Mouse (Mus musculus): Measurements from ENCODE around the gene Frmd8. TPM values are rescaled to one million over a fixed set of nuclear protein-coding genes. Genes with fewer than 3 reads are reported as not detected.

The Frmd8 gene
- 13.1 and 16.0 TPM in 2 replicates for polyA plus RNA-seq (2014; fragmentation: Nextera tagmentation; extraction: Ambion mirVana)

DNA sequence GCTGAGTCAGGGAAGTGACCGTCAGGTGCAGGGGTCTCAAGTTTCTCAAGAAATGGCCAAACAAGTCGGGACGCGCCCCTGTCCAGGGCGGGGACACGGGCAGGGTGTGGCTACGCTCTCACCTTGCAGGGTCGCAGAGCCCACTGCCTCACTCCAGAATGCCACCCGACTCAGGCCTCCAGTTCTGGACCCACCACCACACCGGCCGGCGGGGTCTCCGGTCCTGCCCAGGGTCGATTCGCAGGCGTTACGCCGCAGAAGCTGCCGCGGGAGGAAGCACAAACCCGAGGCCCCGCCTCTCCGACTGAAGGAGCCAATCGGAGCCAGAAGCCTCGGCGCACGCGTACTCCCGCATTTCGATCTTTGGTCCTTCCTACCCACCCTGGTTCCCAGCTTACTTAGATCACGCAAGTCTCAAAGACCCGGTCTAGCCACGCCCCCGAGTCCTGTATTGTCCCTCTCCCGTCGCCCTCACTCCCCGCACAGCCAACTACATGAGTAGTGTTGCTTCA lies at the start of gene Frmd8:
Gene Frmd8, minus strand, starts transcription at position 306 of the 512 bp plus-strand sequence.
- peak within 1 kb of the TSS; percentile 82 for H3K9ac ChIP-seq (ENCODE audit: low read length)
- peaks cover 13% of the 10 kb centered on the region; the same call in 1 of the 2 replicates for H3K4me1 ChIP-seq (ENCODE audit: control insufficient read depth, insufficient read depth, low read length)
- H3K27me3 ChIP-seq (replicated peaks; ENCODE audit: control insufficient read depth, insufficient read depth, low read length) = no peaks in the 10 kb centered on the region
- H3K36me3 ChIP-seq (ENCODE audit: control insufficient read depth, insufficient read depth, low read length) = 0 out of 2 replicates have a peak, but pooled peaks cover 4% of the 10 kb centered on the region
- ATAC-seq (peak; percentile 95), DNase-seq (ENCODE audit: low spot score) (peak; percentile 98)
- under 1% methylated on average over 37 of the region's 37 CpGs for WGBS
- no peaks in the 10 kb centered on the region for H3K9me3 ChIP-seq (replicated peaks; ENCODE audit: control insufficient read depth, low read length)
- peak within 1 kb of the TSS; percentile 49; the same call in 1 of the 2 replicates for H3K27ac ChIP-seq (ENCODE audit: low read depth, low read length)
- peak within 1 kb of the TSS; percentile 75 for H3K4me3 ChIP-seq (ENCODE audit: low read depth, low read length)
- H3K4me2 ChIP-seq (ENCODE audit: low read length) = peak within 1 kb of the TSS; percentile 90

DNA sequence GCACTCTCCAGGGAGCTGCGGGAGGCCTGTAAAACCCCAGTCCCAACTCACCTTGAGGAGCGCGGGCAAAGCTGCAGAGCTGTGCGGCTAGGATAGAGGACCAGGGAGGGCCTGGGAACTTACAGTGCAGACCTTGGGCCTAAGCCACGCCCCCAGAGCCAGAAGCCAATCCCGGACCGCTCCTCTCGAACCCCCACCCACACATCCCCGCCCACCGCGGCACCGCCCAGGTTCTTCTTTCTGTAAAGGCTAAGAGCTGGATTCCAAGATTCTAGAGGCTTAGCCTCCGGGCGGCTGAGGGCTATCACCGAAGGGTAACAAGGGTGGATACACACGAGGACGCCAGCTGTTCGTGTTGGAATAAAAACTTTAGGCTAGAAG lies 49.6 kb upstream of the Frmd8 start, which contains the start of gene Cdc42ep2:
Gene Cdc42ep2, minus strand, starts transcription at position 104 of the 381 bp plus-strand sequence.
- no peaks in the 10 kb centered on the region for H3K36me3 ChIP-seq (ENCODE audit: control insufficient read depth, insufficient read depth, low read length)
- peak within 1 kb of the TSS; percentile 54 for H3K4me3 ChIP-seq (ENCODE audit: low read depth, low read length)
- no peaks in the 10 kb centered on the region for H3K9me3 ChIP-seq (replicated peaks; ENCODE audit: control insufficient read depth, low read length)
- WGBS = 1% methylated on average over 18 of the region's 18 CpGs
- H3K9ac ChIP-seq (ENCODE audit: low read length) = peak within 1 kb of the TSS; percentile 64
- 0 out of 2 replicates have a peak, but pooled peaks cover 2% of the 10 kb centered on the region for H3K27me3 ChIP-seq (replicated peaks; ENCODE audit: control insufficient read depth, insufficient read depth, low read length)
- H3K4me1 ChIP-seq (ENCODE audit: control insufficient read depth, insufficient read depth, low read length) = peaks cover 10% of the 10 kb centered on the region; the same call in 1 of the 2 replicates
- DNase-seq (ENCODE audit: low spot score) (peak; percentile 96), ATAC-seq (peak; percentile 97)
- peak within 1 kb of the TSS; percentile 99 for H3K4me2 ChIP-seq (ENCODE audit: low read length)
- peak within 1 kb of the TSS; percentile 58; the same call in 1 of the 2 replicates for H3K27ac ChIP-seq (ENCODE audit: low read depth, low read length)

DNA sequence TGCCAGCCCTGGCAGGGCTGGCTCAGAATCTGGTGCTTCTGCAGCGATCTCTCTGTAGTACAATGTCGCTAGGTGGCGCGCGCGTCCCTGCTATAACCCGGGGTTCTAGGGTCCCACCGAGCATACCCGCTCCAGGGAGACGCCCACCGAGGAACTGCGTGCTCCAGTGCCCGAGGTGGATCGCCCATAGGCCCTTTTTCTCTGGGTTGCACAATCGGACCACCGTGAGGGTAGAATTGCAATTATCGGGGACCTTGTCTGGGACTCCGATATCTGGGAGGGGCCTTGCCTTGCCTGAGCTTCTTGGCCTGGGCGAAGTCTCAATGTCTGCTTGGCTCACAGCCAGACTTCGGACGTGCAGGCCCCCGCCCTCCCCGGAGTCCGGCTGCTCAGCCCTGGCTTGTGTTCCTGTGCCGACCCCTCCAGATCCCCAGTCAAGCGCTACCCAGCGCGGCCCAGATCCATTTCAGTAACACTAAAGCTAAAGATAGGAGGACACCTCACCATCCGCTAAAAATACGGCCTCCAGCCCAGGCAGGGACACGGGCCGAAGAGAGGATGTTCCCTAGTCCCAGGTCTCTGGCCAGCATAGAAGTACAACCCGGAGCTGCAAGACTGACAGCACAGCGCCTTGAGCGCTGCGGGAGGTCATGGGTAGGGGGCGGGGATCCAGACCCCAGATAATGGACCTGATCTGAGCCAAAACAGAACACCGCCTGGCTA lies 49.1 kb upstream of the Frmd8 start:
- ATAC-seq (peak; percentile 88), DNase-seq (ENCODE audit: low spot score) (peak; percentile 97)
- 0% methylated on average over 38 of the region's 38 CpGs for whole genome bisulfite sequencing
- no peaks in the 10 kb centered on the region for H3K36me3 ChIP-seq (ENCODE audit: control insufficient read depth, insufficient read depth, low read length)
- H3K9ac ChIP-seq (ENCODE audit: low read length) = peak overlapping the region; percentile 64
- no peaks in the 10 kb centered on the region for H3K9me3 ChIP-seq (replicated peaks; ENCODE audit: control insufficient read depth, low read length)
- 0 out of 2 replicates have a peak, but pooled peaks cover 2% of the 10 kb centered on the region for H3K27me3 ChIP-seq (replicated peaks; ENCODE audit: control insufficient read depth, insufficient read depth, low read length)
- H3K4me3 ChIP-seq (ENCODE audit: low read depth, low read length) = peak overlapping the region; percentile 54
- peak overlapping the region; percentile 58; the same call in 1 of the 2 replicates for H3K27ac ChIP-seq (ENCODE audit: low read depth, low read length)
- H3K4me2 ChIP-seq (ENCODE audit: low read length) = peak overlapping the region; percentile 99
- H3K4me1 ChIP-seq (ENCODE audit: control insufficient read depth, insufficient read depth, low read length) = peaks cover 10% of the 10 kb centered on the region; the same call in 1 of the 2 replicates

DNA sequence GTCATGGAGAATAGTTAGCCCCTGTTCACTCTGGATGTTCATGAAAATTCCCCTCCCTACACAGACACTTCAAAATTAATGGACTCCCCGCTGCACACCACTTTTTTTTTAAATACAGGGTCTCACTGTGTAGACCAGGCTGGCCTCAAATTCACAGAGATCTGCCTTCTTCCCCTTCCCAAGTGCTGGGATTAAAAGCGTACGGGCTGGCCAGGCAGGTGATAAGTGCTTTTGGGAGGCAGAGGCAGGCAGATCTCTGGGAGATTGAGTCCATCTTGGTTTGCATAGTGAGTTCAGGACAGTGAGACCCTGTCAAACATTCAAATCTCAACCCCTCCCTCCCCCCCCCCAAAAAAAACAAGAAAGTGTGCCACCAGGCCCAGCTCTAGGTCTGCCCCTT lies 47.9 kb upstream of the Frmd8 start:
- 0 out of 2 replicates have a peak, but pooled peaks cover 2% of the 10 kb centered on the region for H3K36me3 ChIP-seq (ENCODE audit: control insufficient read depth, insufficient read depth, low read length)
- ATAC-seq = no peak
- H3K4me2 ChIP-seq (ENCODE audit: low read length) = no peak overlapping the region
- H3K9me3 ChIP-seq (replicated peaks; ENCODE audit: control insufficient read depth, low read length) = no peaks in the 10 kb centered on the region
- no peak overlapping the region for H3K9ac ChIP-seq (ENCODE audit: low read length)
- no peak overlapping the region for H3K27ac ChIP-seq (ENCODE audit: low read depth, low read length)
- H3K27me3 ChIP-seq (replicated peaks; ENCODE audit: control insufficient read depth, insufficient read depth, low read length) = 0 out of 2 replicates have a peak, but pooled peaks cover 2% of the 10 kb centered on the region
- H3K4me1 ChIP-seq (ENCODE audit: control insufficient read depth, insufficient read depth, low read length) = peaks cover 10% of the 10 kb centered on the region; the same call in 1 of the 2 replicates
- no peak overlapping the region for H3K4me3 ChIP-seq (ENCODE audit: low read depth, low read length)
- DNase-seq (ENCODE audit: low spot score) = no peak
- WGBS = 99% methylated on average over 3 of the region's 3 CpGs

DNA sequence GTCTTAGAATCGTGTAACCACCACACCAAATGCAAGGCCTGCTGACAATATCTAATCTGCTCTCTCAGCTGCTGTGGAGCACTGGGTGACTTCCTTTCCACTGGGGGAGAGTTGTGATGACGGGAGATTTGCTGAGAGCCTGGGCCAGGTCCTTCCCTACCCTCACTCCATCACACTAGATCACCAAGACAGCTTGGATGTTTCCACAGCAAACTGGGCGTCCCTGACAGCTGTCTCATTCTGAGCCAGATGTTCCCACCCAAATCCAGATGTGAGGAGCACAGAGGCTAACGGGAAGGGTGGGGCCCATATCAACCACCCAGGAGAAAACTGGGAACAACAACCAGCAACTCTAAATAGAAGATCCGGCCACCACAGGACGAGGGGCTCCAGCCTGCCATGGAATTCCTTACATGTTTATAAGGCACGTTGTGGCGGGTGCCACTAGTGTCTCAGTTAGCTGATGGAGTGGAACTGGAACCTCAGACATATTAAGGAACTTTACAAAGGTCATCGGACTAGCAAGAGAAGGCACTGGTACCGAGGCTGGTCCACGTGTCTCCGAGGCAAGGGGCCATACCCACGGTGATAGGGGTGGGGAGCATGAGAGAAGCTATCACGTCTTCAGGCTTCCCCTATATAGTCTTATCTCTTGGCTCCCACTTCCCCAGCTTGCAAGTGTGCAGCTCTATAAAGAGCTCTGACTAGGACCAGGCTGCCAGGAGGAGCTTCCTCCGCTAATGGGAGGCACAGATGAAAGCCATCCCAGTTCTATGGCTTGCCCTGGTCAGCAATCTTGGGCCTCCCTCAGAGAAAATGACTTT lies 47.3 kb upstream of the Frmd8 start:
- H3K27me3 ChIP-seq (replicated peaks; ENCODE audit: control insufficient read depth, insufficient read depth, low read length) = 0 out of 2 replicates have a peak, but pooled peaks cover 2% of the 10 kb centered on the region
- H3K9ac ChIP-seq (ENCODE audit: low read length) = peak overlapping the region; percentile 47; the same call in 1 of the 2 replicates
- peaks cover 6% of the 10 kb centered on the region; the same call in 1 of the 2 replicates for H3K36me3 ChIP-seq (ENCODE audit: control insufficient read depth, insufficient read depth, low read length)
- H3K4me1 ChIP-seq (ENCODE audit: control insufficient read depth, insufficient read depth, low read length) = peaks cover 10% of the 10 kb centered on the region; the same call in 1 of the 2 replicates
- H3K4me3 ChIP-seq (ENCODE audit: low read depth, low read length) = no peak overlapping the region
- peak overlapping the region; percentile 20; the same call in 1 of the 2 replicates for H3K4me2 ChIP-seq (ENCODE audit: low read length)
- no peak overlapping the region for H3K27ac ChIP-seq (ENCODE audit: low read depth, low read length)
- 87% methylated on average over 15 of the region's 15 CpGs for WGBS
- no peak for ATAC-seq
- no peaks in the 10 kb centered on the region for H3K9me3 ChIP-seq (replicated peaks; ENCODE audit: control insufficient read depth, low read length)
- DNase-seq (ENCODE audit: low spot score) = no peak

DNA sequence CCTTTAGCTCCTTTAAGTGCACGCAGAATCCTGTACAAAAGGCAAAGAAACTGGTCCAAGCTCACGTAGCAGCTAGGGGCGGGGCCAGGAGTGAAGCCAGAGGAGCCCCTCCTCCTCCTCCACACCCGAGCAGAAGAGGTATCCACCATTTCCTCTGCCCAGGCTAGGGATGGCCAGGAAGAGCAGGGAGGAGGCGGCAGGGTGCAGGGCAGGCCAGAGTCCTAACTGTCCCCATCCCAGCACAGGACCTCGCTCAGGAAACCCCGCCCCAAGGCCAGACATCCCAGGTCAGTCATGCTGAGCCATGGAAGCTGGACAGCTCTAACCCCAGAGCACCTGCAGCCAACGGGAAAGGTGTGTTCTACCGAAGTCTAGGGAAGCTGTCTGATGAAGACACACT lies 46.6 kb upstream of the Frmd8 start:
- Histone ChIP-seq H3K27ac (ENCODE audit: low read depth, low read length) (no peak overlapping the region), H3K27me3 (replicated peaks; ENCODE audit: control insufficient read depth, insufficient read depth, low read length) (0 out of 2 replicates have a peak, but pooled peaks cover 2% of the 10 kb centered on the region), H3K36me3 (ENCODE audit: control insufficient read depth, insufficient read depth, low read length) (peaks cover 10% of the 10 kb centered on the region; the same call in 1 of the 2 replicates), H3K4me3 (ENCODE audit: low read depth, low read length) (no peak overlapping the region), H3K9ac (ENCODE audit: low read length) (peak overlapping the region; percentile 47), H3K9me3 (replicated peaks; ENCODE audit: control insufficient read depth, low read length) (no peaks in the 10 kb centered on the region), H3K4me2 (ENCODE audit: low read length) (peak overlapping the region; percentile 20; the same call in 1 of the 2 replicates), H3K4me1 (ENCODE audit: control insufficient read depth, insufficient read depth, low read length) (peaks cover 10% of the 10 kb centered on the region; the same call in 1 of the 2 replicates)
- DNase-seq (ENCODE audit: low spot score) = no peak
- ATAC-seq = no peak
- WGBS = 15% methylated on average over 9 of the region's 9 CpGs

DNA sequence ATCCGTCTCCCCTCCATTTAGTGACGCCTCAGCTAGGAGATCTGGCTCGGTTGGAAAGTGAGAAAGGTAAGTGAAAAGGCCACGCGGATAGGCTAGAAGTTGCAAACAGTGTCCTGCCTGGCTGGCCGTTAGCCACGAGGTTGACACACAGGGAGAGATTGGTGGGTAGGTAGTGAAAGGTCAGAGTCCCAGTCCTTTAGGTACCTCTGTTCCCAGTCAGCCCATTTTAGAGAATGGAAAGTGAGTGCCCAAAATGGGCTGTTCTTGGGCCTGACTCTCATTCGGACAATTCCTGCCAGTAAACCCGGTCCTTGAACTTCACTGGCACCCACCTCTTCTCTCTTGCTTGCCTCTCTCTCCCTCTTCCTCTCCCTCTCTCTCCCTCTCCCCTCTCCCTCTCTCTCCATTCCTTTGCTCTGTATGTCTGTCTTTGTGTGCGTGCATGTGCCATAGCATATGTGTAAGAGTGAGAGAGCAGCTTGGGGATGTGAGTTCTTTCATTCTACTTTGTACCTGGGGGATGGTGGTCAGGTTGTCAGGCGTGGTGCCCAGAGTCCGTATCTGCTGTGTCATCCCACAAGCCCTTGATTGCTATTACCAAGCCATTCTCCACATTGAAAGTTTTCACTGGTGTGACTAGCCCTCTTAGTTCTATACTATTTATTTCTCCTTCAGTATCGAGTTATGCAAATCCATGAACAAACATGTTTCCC lies 38.1 kb upstream of the Frmd8 start, which contains the start of gene Dpf2:
Gene Dpf2, minus strand, starts transcription at position 4 of the 713 bp plus-strand sequence.
- Histone ChIP-seq H3K36me3 (ENCODE audit: control insufficient read depth, insufficient read depth, low read length) (peaks cover 14% of the 10 kb centered on the region; the same call in 1 of the 2 replicates), H3K4me1 (ENCODE audit: control insufficient read depth, insufficient read depth, low read length) (peaks cover 22% of the 10 kb centered on the region), H3K4me2 (ENCODE audit: low read length) (peak within 1 kb of the TSS; percentile 88), H3K9ac (ENCODE audit: low read length) (peak within 1 kb of the TSS; percentile 90), H3K9me3 (replicated peaks; ENCODE audit: control insufficient read depth, low read length) (no peaks in the 10 kb centered on the region), H3K27me3 (replicated peaks; ENCODE audit: control insufficient read depth, insufficient read depth, low read length) (no peaks in the 10 kb centered on the region), H3K4me3 (ENCODE audit: low read depth, low read length) (peak within 1 kb of the TSS; percentile 98), H3K27ac (ENCODE audit: low read depth, low read length) (peak within 1 kb of the TSS; percentile 70)
- 22% methylated on average over 13 of the region's 13 CpGs for WGBS
- DNase-seq (ENCODE audit: low spot score) (no peak), ATAC-seq (peak; percentile 19; the same call in 1 of the 2 replicates)

Measured in forebrain, embryonic 14.5 days (tissue).